Mouse (Mus musculus): ENCODE measurements around the gene Gys1.
"Not testable (repeated sequence)": the region's sequence is repeated elsewhere in the genome, so short reads cannot be mapped to it uniquely, and the experiment has no call there.

Gys1 gene

DNA sequence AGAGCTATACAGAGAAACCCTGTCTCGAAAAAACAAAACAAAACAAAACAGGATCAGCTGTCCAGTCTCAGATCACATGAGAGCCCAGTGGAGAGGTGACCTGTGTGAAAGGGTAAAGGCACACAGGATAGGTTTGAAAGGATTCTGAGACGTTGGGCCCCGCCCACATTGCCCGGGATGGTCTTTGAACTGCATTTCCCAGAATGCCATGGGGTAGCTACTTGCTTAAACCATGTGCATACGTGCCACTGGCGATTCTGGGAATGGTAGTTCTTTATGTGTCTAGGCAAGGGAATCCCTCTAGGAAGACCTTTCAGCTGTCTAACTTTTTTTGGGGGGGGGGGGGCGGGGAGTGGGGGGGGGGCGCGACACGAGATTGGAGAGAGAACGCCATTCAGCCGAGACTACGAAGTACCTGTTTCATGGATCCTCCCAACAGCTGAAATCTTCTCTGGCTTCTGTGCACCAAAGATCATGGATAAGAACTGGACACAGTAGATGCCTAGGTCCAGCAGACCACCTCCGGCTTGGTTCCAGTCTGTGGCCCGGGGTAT lies 46.8 kb downstream of the Gys1 start, which contains the start of gene Tulp2:
TSS of gene Tulp2 (plus strand) at position 504 of the 554 bp plus-strand sequence.
- DNase-seq: peak; percentile 63 to 77

- DNase-seq: no peak
These were observed 47.5 kb downstream of the Gys1 start for GRCm38 (mm10) chr7:45482166-45482565.

DNA sequence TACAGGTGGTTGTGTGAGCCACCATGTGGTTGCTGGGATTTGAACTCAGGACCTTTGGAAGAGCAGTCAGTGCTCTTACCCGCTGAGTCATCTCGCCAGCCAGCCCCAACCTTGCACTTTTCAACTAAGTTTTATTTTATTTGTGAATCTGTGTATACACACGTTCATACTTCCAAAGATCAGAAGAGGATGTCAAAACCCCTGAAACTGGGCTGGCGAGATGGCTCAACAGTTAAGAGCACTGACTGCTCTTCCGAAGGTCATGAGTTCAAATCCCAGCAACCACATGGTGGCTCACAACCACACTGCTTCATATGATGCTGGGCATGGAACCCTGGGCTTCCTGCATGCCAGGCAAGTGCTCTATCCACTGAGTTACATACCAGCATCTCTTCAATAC lies 50.3 kb downstream of the Gys1 start:
- not testable (repeated sequence) for DNase-seq

DNA sequence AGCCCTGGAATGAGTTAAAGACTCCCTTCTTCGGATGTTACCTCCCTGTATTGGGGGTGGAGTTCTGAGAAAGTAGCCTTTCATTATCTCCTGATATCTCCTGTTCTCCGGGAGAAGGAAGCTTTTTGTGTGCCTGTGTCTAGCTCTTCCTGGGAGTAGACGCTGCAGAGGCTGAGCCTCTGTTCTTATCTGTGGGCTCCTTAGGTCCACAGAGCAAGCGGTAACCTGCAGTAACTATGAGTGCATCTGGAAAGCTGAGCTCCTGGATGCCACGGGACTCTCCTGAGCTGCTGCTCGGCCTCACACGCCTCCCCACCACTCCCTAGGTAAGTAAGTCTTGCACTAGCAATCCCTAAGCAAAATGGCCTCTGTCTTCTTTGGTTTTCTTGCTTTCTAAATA lies 51.5 kb downstream of the Gys1 start:
- DNase-seq: no peak

DNA sequence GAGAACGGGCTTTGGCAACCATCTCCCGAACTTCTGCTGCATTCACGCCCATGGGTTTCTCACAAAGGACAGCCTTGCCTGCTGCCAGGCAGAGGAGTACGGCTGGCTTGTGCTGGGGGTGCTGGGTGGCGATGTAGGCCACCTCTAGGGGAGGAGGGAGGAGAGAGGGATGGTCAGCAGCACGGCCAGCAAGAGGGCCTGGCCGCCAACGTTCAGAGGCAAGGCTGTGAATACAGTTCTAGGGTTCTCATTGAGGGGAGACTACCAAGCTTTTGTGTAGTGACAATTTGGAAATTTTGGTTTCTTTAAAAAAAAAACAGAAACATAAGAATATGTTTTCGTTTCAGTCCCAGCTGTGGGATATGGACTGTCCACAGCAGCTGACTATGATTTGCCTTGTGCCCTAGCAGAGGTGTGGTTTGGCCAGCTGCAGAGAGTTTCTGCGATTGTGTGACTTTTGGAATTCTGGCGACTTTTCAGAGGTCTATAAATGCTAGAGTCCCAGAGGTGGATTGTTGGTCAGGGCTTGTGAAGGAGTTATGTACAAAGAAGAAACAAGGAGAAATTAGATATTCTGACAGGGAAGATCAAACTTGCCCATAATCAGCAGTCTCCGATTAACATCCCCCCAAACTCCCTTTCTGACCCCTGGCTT lies 52.2 kb downstream of the Gys1 start, which contains the start of gene Gm45808:
TSS of gene Gm45808 (minus strand) at position 51 of the 655 bp plus-strand sequence.
- no peak for DNase-seq

GRCm38 (mm10) chr7:45487861-45488292 lies 53.2 kb downstream of the Gys1 start:
- DNase-seq: no peak

DNA sequence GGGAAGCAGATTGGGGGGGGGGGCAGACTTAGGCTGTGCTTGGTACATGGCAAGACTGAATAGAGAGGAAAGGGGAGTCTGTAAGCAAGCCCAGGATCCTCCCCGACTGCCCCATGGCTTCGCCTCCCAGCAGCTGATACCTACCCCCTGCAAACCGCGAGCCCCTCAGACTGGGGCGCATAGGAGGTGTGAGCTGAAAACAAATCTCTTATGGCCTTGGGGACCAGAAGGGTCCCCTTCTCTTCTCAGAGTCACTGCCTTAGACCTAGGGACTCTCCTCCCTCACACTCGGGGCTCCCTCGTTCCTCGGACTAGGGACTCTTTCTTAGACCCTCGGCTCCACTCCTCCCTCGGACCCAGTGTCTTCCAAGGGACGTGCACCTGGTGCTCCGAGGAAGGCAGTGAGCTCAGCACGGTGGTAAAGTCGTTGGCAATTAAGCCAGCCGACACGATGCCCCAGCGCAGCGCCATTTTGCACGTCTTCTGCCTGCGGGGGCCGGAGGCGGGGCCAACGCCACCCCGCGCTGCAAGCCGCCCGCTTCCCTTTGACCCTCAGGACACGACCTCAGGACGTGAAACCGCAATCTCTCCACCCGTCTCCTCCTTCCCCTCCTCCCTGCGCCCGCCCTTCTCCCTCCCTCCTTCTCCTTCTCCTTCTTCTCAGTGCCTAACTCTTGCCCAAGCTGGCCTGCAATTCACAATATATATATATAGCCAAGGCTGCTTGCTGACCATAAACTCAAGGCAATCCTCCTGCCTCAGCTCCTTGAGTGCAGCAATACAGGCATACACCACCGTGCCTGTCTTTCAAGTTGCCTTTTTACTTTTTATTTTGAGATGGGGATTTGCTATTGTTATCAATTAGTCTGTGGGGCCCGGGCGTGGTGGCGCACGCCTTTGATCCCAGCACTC lies 53.9 kb downstream of the Gys1 start, which contains the start of gene Dhdh:
TSS of gene Dhdh (minus strand) at position 513 of the 912 bp plus-strand sequence.
- peak; percentile 74 to 82 for DNase-seq

GRCm38 (mm10) chr7:45489578-45489977 lies 54.9 kb downstream of the Gys1 start:
- DNase-seq: no peak

DNA sequence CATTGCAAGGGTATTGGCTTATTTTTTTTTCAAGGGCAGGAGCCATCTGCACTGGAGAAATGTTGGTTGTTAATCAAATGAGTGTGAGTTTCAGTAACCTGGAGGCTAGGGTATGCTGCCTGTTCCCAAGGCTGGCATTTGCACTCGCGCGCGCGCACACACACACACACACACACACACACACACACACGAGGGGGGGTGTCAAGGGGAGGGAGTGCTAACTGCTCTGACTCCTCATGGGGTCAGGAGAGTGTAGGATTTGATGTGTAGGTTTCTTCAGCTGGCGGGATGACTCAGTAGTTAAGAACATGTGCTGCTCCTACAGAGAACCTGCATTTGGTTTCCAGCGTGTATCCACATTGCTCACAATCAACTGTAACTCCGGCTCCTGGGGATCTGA lies 56.2 kb downstream of the Gys1 start:
- no peak for DNase-seq

- DNase-seq: no peak
These were observed 56.6 kb downstream of the Gys1 start for GRCm38 (mm10) chr7:45491264-45491663.

DNA sequence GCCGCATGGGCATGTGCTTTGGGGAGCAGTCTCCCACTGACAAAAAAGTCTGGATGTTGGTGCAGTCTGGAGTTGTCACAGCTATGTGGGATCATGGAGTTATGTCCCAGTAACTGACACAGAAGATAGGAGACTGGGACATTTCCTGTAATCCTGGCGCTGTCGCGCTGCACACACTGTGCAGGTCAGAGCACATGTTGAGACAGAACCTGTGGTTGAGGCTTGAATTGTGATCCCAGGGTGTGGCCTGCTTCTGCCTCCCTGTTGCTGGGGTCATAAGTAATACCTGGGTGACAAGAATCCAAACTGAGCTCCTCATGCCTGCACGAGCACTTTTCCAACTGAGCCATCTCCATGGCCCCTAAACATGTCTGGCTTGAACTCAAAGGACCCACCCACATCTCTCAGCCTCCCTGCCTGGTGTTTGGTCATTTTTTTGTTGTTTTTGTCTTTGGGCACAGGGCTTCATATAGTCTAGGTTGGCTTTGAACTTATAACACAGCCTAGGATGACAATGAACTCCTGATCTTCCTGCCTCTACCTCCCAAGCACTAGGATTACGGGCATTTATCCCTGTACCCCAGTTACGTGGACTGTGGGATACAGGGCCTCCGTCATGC lies 57.7 kb downstream of the Gys1 start:
- no peak for DNase-seq

GRCm38 (mm10) chr7:45492951-45493350 lies 58.3 kb downstream of the Gys1 start:
- no peak for DNase-seq

- DNase-seq: no peak
These were observed 59.9 kb downstream of the Gys1 start for GRCm38 (mm10) chr7:45494548-45494947.

DNA sequence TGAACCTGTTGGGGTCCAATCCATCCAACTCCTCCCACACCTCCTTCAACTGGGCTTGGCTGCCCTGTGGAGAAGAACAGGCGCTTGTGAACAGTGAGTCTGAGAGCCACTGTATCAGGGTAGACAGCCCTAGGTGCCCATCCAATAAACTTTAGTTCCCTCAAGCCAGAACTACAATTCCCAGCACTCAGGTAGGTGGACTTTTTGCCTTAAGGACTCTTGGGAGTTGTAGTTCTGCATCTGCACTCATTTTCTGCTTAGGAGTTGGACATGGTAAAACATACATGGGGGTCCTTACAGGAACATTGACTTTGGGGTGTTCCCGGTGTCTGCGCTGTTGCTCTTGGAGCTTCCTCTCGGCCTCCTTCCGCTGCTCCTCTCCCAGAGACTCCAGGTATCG lies 63.8 kb downstream of the Gys1 start:
- no peak for DNase-seq
